Mouse (Mus musculus) small intestine, adult 2 months (tissue): Measurements from ENCODE around the gene Lpp. TPM values are rescaled to one million over a fixed set of nuclear protein-coding genes. Genes with fewer than 3 reads are reported as not detected.

ENCODE experiments used
- H3K27ac ChIP-seq: fragments of 200-500 bp; 2 replicates; pipeline ENCODE4 v1.5.1; 2012; ENCODE audit warnings: low read depth, low read length, control low read depth, inconsistent platforms; ENCODE audit not compliant: insufficient read depth
- H3K27me3 ChIP-seq: fragments of 200-500 bp; 2 replicates; pipeline ENCODE4 v1.6.1; 2012; ENCODE audit warnings: mild to moderate bottlenecking, moderate library complexity, low read length, inconsistent platforms; ENCODE audit not compliant: control insufficient read depth, insufficient read depth
- H3K36me3 ChIP-seq: fragments of 200-500 bp; 2 replicates; pipeline ENCODE4 v1.6.1; 2012; ENCODE audit warnings: mild to moderate bottlenecking, low read length, control low read depth, inconsistent platforms; ENCODE audit not compliant: control insufficient read depth, insufficient read depth
- H3K4me1 ChIP-seq: fragments of 200-500 bp; 2 replicates; pipeline ENCODE4 v1.6.1; 2012; ENCODE audit warnings: low read length, inconsistent platforms, mixed read lengths; ENCODE audit not compliant: control insufficient read depth, insufficient read depth, insufficient read length
- H3K4me3 ChIP-seq: fragments of 200-500 bp; 2 replicates; pipeline ENCODE4 v1.5.1; 2012; ENCODE audit warnings: low read depth, mild to moderate bottlenecking, control low read depth, inconsistent platforms, low read length, moderate library complexity
- CTCF ChIP-seq: fragments of 200-500 bp; IDR thresholded peaks from 2 replicates; pipeline ENCODE4 v1.5.1; 2012; ENCODE audit warnings: low read depth, mild to moderate bottlenecking, control low read depth, inconsistent platforms, low read length, moderate library complexity, mixed read lengths; ENCODE audit not compliant: insufficient replicate concordance, insufficient read length; ENCODE audit errors: extremely low read depth
- POLR2A ChIP-seq: fragments of 200-500 bp; IDR thresholded peaks from 2 replicates; pipeline ENCODE4 v1.6.1; 2012; ENCODE audit warnings: low read depth, mild to moderate bottlenecking, control low read depth, inconsistent platforms, low read length, moderate library complexity
- WGBS: fragments of 180-500 bp; shearing (Covaris S2); methylation state at CpG from one replicate; pipeline ENCODE4 v1.1.7; 2018; 5-methylcytosine and 5-hydroxymethylcytosine counted together
- polyA plus RNA-seq: library from polyadenylated mRNA; depleted of rRNA; stranded (reverse); fragments of >200 nt; gene quantifications from 2 replicates; pipeline ENCODE4 v1.2.3, GENCODE M21; 2012

Gene Lpp
- polyA plus RNA-seq, 1 experiment: 23.6 TPM

- no peaks in the 10 kb centered on the region for H3K4me1 ChIP-seq
- no peak overlapping the region for H3K27ac ChIP-seq
- no peaks in the 10 kb centered on the region for H3K36me3 ChIP-seq
- H3K4me3 ChIP-seq: no peak overlapping the region
- no peaks in the 10 kb centered on the region for H3K27me3 ChIP-seq
- WGBS: 77% methylated on average over 4 of the region's 4 CpGs
- TF ChIP-seq CTCF: no peak
- no peak for TF ChIP-seq POLR2A
Measured at GRCm38 (mm10) chr16:24965091-24965490, 571.8 kb downstream of the Lpp start.

GRCm38 (mm10) chr16:24966460-24966859, 573.2 kb downstream of the Lpp start:
- H3K27ac ChIP-seq: no peak overlapping the region
- WGBS: 97% methylated on average over 9 of the region's 9 CpGs
- TF ChIP-seq CTCF (no peak), POLR2A (no peak)
- no peaks in the 10 kb centered on the region; the same call in 1 of the 2 replicates for H3K36me3 ChIP-seq
- H3K4me1 ChIP-seq: no peaks in the 10 kb centered on the region
- no peaks in the 10 kb centered on the region for H3K27me3 ChIP-seq
- no peak overlapping the region for H3K4me3 ChIP-seq

GRCm38 (mm10) chr16:24973009-24973631, 579.8 kb downstream of the Lpp start:
- Histone ChIP-seq H3K36me3 (peaks cover 15% of the 10 kb centered on the region), H3K27me3 (no peaks in the 10 kb centered on the region), H3K4me1 (no peaks in the 10 kb centered on the region), H3K27ac (no peak overlapping the region), H3K4me3 (no peak overlapping the region)
- TF ChIP-seq POLR2A: no peak
- no peak for TF ChIP-seq CTCF
- 82% methylated on average over 5 of the region's 5 CpGs for WGBS

- 92% methylated on average over 1 of the region's 1 CpGs for WGBS
Measured at GRCm38 (mm10) chr16:24977771-24978170, 584.5 kb downstream of the Lpp start.

DNA sequence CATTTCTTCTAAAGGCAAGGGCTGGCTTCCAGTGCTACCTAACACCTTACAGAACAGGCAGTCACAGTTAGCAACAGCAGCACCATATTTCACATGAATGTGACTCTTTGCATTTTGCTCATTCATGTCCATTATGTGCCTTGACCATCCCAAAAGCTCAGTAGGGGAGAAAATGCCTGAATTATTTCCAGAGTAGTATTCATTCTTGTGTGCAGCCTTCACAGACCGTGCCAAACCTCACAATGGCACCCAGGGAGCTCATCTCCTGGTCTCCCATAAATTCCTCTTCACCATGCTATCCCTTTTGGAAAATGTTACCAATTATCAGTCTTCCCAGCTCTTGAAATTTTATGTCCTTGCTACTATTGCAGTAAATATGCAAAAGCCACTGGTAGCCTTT, 584.9 kb downstream of the Lpp start:
- no peak overlapping the region for H3K4me3 ChIP-seq
- no peak overlapping the region for H3K27ac ChIP-seq
- no peaks in the 10 kb centered on the region for H3K4me1 ChIP-seq
- 98% methylated on average over 1 of the region's 1 CpGs for WGBS
- H3K36me3 ChIP-seq: peaks cover 19% of the 10 kb centered on the region
- TF ChIP-seq CTCF: no peak
- TF ChIP-seq POLR2A: no peak
- no peaks in the 10 kb centered on the region for H3K27me3 ChIP-seq

More at GRCm38 (mm10) chr16:24977771-24978170, 584.5 kb downstream of the Lpp start:
- Histone ChIP-seq H3K4me1 (no peaks in the 10 kb centered on the region), H3K36me3 (peaks cover 19% of the 10 kb centered on the region), H3K27ac (no peak overlapping the region), H3K4me3 (no peak overlapping the region), H3K27me3 (no peaks in the 10 kb centered on the region)
- TF ChIP-seq CTCF (no peak), POLR2A (no peak)

GRCm38 (mm10) chr16:24979391-24979790, 586.1 kb downstream of the Lpp start:
- Histone ChIP-seq H3K27me3 (no peaks in the 10 kb centered on the region), H3K27ac (no peak overlapping the region), H3K4me1 (no peaks in the 10 kb centered on the region), H3K36me3 (peaks cover 20% of the 10 kb centered on the region), H3K4me3 (no peak overlapping the region)
- TF ChIP-seq CTCF (no peak), POLR2A (no peak)
- 97% methylated on average over 4 of the region's 4 CpGs for WGBS

GRCm38 (mm10) chr16:24982828-24983227, 589.5 kb downstream of the Lpp start:
- Histone ChIP-seq H3K27ac (no peak overlapping the region), H3K4me1 (no peaks in the 10 kb centered on the region), H3K36me3 (peaks cover 21% of the 10 kb centered on the region), H3K27me3 (no peaks in the 10 kb centered on the region), H3K4me3 (no peak overlapping the region)
- 92% methylated on average over 4 of the region's 4 CpGs for WGBS
- no peak for TF ChIP-seq CTCF
- no peak for TF ChIP-seq POLR2A

- no peak overlapping the region for H3K27ac ChIP-seq
- WGBS: 93% methylated on average over 11 of the region's 11 CpGs
Measured at GRCm38 (mm10) chr16:24990331-24990730, 597.0 kb downstream of the Lpp start.

More at GRCm38 (mm10) chr16:24990331-24990730, 597.0 kb downstream of the Lpp start:
- Histone ChIP-seq H3K4me1 (no peaks in the 10 kb centered on the region), H3K36me3 (0 out of 2 replicates have a peak, but pooled peaks cover 3% of the 10 kb centered on the region), H3K4me3 (no peak overlapping the region), H3K27me3 (no peaks in the 10 kb centered on the region)
- TF ChIP-seq CTCF (no peak), POLR2A (no peak)
